Mouse (Mus musculus) ES-Bruce4 (cell line): ENCODE data around the gene Impg1. TPM values are rescaled to one million over a fixed set of nuclear protein-coding genes. Genes with fewer than 3 reads are reported as not detected.

Source experiments
- H3K27ac ChIP-seq: 2 replicates; pipeline ENCODE4 v1.5.1; 2012; ENCODE audit warnings: low read length, inconsistent platforms; ENCODE audit not compliant: insufficient read depth
- H3K27me3 ChIP-seq: 2 replicates; pipeline ENCODE4 v1.6.1; 2012; ENCODE audit warnings: mild to moderate bottlenecking, low read length, inconsistent platforms; ENCODE audit not compliant: control insufficient read depth, poor library complexity, insufficient read depth, severe bottlenecking
- H3K36me3 ChIP-seq: 2 replicates; pipeline ENCODE4 v1.6.1; 2012; ENCODE audit warnings: inconsistent platforms, mild to moderate bottlenecking, low read length, moderate library complexity; ENCODE audit not compliant: control insufficient read depth, poor library complexity, insufficient read depth, severe bottlenecking
- H3K4me1 ChIP-seq: one replicate; pipeline ENCODE4 v1.8.1; 2011; ENCODE audit warnings: low read length; ENCODE audit not compliant: control insufficient read depth, insufficient read depth
- H3K4me3 ChIP-seq: 2 replicates; pipeline ENCODE4 v1.5.1; 2011; ENCODE audit warnings: low read depth, mild to moderate bottlenecking, low read length
- H3K9ac ChIP-seq: 2 replicates; pipeline ENCODE4 v1.6.1; 2012; ENCODE audit warnings: low read depth, mild to moderate bottlenecking, inconsistent platforms; ENCODE audit not compliant: poor library complexity, severe bottlenecking
- H3K9me3 ChIP-seq: replicated peaks from 2 replicates; pipeline ENCODE4 v1.6.1; 2012; ENCODE audit warnings: mild to moderate bottlenecking, low read length, inconsistent platforms; ENCODE audit not compliant: control insufficient read depth, poor library complexity, insufficient read depth, severe bottlenecking
- CTCF ChIP-seq: IDR thresholded peaks from one replicate; pipeline ENCODE4 v1.8.1; 2011; ENCODE audit warnings: low read depth, low read length
- EP300 ChIP-seq: IDR thresholded peaks from 2 replicates; pipeline ENCODE4 v1.6.1; 2011; ENCODE audit warnings: low read depth, low read length; ENCODE audit not compliant: insufficient read depth
- POLR2A ChIP-seq: IDR thresholded peaks from one replicate; pipeline ENCODE4 v1.8.1; 2011; ENCODE audit warnings: low read length; ENCODE audit not compliant: insufficient read depth
- polyA plus RNA-seq: library from polyadenylated mRNA; stranded (reverse); fragments of >200 nt; gene quantifications from 2 replicates; pipeline ENCODE4 v1.2.4, GENCODE M21; 2011; ENCODE audit warnings: low read depth; ENCODE audit not compliant: missing spikeins, insufficient read depth, insufficient read length

Gene Impg1
- polyA plus RNA-seq, 1 experiment, result not detected

DNA sequence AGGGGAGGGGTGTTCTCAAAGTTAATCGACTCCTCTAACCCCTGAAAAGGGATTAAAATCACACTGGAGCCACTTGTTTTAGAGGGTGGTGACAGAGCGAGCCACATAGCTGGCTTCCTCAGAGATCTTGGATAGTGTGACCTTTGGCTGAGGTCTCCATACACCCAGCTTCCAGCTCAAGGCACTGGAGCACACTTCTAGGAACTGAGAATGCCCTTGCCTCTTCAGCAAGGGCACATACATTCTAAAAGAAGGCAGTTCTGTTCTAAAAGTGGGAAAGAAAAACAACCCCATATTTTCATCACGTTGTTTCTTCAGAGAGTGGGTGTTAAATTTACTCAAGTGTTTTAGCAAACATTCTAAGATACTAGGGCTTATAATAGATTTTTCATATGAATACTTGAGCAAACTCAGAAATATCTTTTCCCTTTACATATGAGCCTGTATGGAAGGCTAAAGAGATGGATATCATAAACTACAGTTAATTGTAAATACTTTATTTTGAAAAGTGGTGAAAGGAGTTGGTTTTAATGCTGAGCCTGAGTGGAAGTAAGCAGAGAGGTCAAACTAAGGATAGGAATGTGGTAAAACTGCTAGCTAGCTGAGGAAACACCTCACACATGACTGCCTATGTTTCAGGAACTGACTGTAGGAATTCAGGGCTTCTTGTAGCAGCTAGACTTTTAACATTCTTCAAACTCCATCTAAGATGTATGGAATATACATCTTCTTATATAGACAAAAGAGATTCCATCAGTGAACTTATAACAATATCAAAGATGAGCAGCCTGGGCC lies 14.6 kb downstream of the Impg1 start:
- Histone ChIP-seq H3K27ac (no peak overlapping the region), H3K36me3 (no peaks in the 10 kb centered on the region), H3K4me3 (no peak overlapping the region), H3K27me3 (no peaks in the 10 kb centered on the region), H3K9me3 (no peaks in the 10 kb centered on the region), H3K4me1 (no peaks in the 10 kb centered on the region), H3K9ac (no peak overlapping the region)
- no peak for TF ChIP-seq CTCF
- no peak for TF ChIP-seq EP300
- TF ChIP-seq POLR2A, result no peak

DNA sequence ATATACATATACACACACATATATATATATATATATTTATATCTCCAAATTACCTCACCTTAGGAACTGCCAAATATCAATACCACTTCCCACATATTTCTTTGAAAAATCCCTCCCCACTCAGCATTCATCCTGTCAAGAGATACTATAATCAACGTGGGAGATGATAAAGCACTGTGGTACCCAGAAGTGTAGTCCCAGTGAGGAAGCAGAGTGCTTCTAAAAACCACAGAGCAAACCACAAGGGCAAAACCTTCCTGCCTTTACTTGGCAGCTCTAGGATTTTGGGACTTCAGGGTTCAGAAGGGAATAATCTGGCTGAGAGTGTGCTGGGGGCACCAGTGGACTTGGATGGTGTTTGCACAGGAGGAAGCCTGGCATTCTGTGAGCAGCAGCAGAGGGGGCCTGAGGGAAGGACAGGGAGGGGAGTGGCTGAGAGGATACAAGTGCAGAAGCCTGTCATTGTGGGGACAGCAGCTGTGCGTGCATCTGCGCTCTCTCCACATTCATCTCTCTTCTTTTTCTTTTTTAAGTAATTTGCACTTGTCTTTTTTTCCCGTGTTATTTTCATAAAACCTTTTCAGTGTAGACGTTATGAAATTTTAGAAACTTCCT lies 24.1 kb downstream of the Impg1 start:
- Histone ChIP-seq H3K27me3 (no peaks in the 10 kb centered on the region), H3K9me3 (no peaks in the 10 kb centered on the region), H3K4me3 (no peak overlapping the region), H3K27ac (no peak overlapping the region), H3K36me3 (no peaks in the 10 kb centered on the region), H3K4me1 (no peaks in the 10 kb centered on the region), H3K9ac (no peak overlapping the region)
- TF ChIP-seq EP300, result no peak
- TF ChIP-seq POLR2A, result no peak
- no peak for TF ChIP-seq CTCF

DNA sequence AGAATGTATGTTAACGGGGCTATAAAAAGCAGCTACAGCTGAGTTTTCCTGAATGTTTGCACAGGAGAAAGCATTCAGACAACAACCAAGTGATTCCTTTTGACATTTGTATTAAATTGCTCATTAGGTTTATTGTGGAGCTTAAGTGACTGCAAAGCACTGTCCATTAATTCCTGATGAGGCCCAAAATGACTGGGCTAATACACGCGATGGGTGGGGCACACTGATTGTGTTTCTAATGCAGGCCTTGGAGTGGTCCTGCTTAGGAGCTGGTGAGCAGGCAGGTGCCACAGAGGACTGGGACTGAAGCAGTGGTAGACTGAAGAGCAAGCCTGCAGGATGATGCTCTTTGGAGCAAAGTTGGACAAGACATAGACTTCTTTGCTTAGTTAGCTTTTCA lies 73.9 kb downstream of the Impg1 start:
- Histone ChIP-seq H3K27ac (no peak overlapping the region), H3K27me3 (no peaks in the 10 kb centered on the region), H3K4me1 (no peaks in the 10 kb centered on the region), H3K9ac (no peak overlapping the region), H3K4me3 (no peak overlapping the region), H3K36me3 (no peaks in the 10 kb centered on the region), H3K9me3 (no peaks in the 10 kb centered on the region)
- TF ChIP-seq EP300 (no peak), CTCF (no peak), POLR2A (no peak)

DNA sequence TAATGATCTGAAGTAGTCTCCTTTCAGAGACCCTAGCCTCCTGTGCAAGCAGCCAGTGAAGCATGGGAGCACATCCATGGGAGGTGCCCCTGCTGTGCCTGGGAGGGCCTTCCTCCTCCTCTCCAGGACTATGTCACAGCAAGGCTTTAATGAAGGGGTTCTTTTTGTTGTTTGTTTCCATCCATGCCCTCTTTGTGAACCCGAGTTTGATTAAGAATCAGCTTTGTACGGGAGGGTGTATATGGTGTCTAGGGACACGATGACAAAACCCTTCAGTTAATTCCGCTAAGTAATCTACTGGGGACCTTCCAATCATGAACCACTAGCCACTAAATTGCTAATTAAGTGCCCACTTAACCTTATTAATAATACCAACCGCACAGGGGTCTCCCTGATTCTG lies 74.3 kb downstream of the Impg1 start:
- Histone ChIP-seq H3K27me3 (no peaks in the 10 kb centered on the region), H3K4me1 (no peaks in the 10 kb centered on the region), H3K9me3 (no peaks in the 10 kb centered on the region), H3K27ac (no peak overlapping the region), H3K36me3 (no peaks in the 10 kb centered on the region), H3K9ac (no peak overlapping the region), H3K4me3 (no peak overlapping the region)
- TF ChIP-seq CTCF (no peak), POLR2A (no peak), EP300 (no peak)

DNA sequence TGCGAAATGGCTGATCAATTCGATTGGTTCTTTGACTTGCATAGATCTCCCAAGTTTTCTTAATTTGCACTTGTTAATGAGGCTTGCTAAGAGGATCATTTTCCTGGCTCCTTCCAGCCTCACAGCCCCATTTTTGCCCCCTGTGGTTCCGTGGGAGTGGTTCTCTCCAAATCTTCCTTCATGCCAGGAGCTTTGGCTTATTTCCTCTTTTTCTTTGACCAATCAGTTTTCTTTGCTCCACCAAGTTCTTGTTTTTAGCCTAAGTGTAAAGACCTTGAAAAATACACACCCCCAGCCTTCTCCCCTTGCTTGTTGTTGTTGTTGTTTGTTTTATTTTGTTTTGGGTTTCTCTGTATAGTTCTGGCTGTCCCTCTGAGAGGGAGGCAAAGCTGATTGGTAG lies 77.4 kb downstream of the Impg1 start:
- H3K36me3 ChIP-seq, result no peaks in the 10 kb centered on the region
- H3K27me3 ChIP-seq, result no peaks in the 10 kb centered on the region
- no peaks in the 10 kb centered on the region for H3K4me1 ChIP-seq
- TF ChIP-seq POLR2A (no peak), EP300 (no peak), CTCF (no peak)
- H3K4me3 ChIP-seq, result no peak overlapping the region
- H3K9me3 ChIP-seq, result no peaks in the 10 kb centered on the region
- H3K27ac ChIP-seq, result no peak overlapping the region
- H3K9ac ChIP-seq, result no peak overlapping the region

DNA sequence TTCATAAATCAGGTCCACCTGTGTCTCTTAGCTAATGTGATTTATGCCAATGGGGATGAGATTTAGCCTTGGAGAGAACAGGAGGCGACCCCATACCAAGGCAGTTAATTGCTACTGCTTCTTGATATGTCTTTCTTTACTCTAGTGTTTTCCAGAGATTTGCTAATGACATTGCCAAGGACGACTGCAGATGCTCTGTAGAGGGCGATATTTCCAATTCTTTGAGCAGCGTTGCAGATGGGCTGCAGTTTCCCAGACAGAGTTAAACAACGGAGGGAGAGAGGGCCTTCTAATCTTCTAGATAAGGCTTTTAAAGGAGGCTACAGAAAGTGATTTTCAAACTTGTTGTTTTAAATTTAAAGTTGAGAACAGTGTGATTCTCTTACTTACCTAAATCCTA lies 78.8 kb downstream of the Impg1 start:
- H3K4me3 ChIP-seq, result no peak overlapping the region
- no peak overlapping the region for H3K9ac ChIP-seq
- H3K4me1 ChIP-seq, result no peaks in the 10 kb centered on the region
- H3K27ac ChIP-seq, result no peak overlapping the region
- H3K36me3 ChIP-seq, result no peaks in the 10 kb centered on the region
- H3K27me3 ChIP-seq, result no peaks in the 10 kb centered on the region
- no peaks in the 10 kb centered on the region for H3K9me3 ChIP-seq
- no peak for TF ChIP-seq CTCF
- TF ChIP-seq POLR2A, result no peak
- TF ChIP-seq EP300, result no peak
